Mouse (Mus musculus) lung, embryonic 16.5 days (tissue): ENCODE measurements around the gene Hpca. TPM values are rescaled to one million over a fixed set of nuclear protein-coding genes. Genes with fewer than 3 reads are reported as not detected.

ENCODE experiments used
- ATAC-seq: fragments of 200-750 bp; cut with Nextera tagmentation; 2 replicates; pipeline ENCODE4 v1.8.0; 2017; ENCODE audit warnings: low read depth, mild to moderate bottlenecking, moderate library complexity
- H3K27ac ChIP-seq: fragments of 300-500 bp; sonication (generic); 2 replicates; pipeline ENCODE4 v1.5.1; 2014; ENCODE audit warnings: mild to moderate bottlenecking, control low read depth, low read length
- H3K27me3 ChIP-seq: fragments of 300-500 bp; sonication (generic); 2 replicates; pipeline ENCODE4 v1.6.1; 2014; ENCODE audit warnings: low read depth, low read length, mixed read lengths; ENCODE audit not compliant: control insufficient read depth, insufficient read depth
- H3K36me3 ChIP-seq: fragments of 300-500 bp; sonication (generic); 2 replicates; pipeline ENCODE4 v1.6.1; 2014; ENCODE audit warnings: low read length; ENCODE audit not compliant: control insufficient read depth, insufficient read depth
- H3K4me1 ChIP-seq: fragments of 300-500 bp; sonication (generic); replicated peaks from 2 replicates; pipeline ENCODE4 v1.6.1; 2014; ENCODE audit warnings: low read length, mixed read lengths; ENCODE audit not compliant: control insufficient read depth, insufficient read depth
- H3K4me2 ChIP-seq: fragments of 300-500 bp; sonication (generic); 2 replicates; pipeline ENCODE4 v1.6.1; 2014; ENCODE audit warnings: low read depth, low read length, control low read depth
- H3K4me3 ChIP-seq: fragments of 300-500 bp; sonication (generic); 2 replicates; pipeline ENCODE4 v1.5.1; 2014; ENCODE audit warnings: mild to moderate bottlenecking, low read length, control low read depth
- H3K9ac ChIP-seq: fragments of 300-500 bp; sonication (generic); 2 replicates; pipeline ENCODE4 v1.6.1; 2014; ENCODE audit warnings: low read length, control low read depth
- H3K9me3 ChIP-seq: fragments of 300-500 bp; sonication (generic); 2 replicates; pipeline ENCODE4 v1.6.1; 2016; ENCODE audit warnings: low read length; ENCODE audit not compliant: control insufficient read depth
- WGBS: fragments of 180-500 bp; shearing (Covaris S2); extraction: QIAGEN DNeasy Blood & Tissue Kit; methylation state at CpG from one replicate; pipeline ENCODE4 v1.1.7; 2014; 5-methylcytosine and 5-hydroxymethylcytosine counted together
- polyA plus RNA-seq: library from polyadenylated mRNA; unstranded; fragments of >200 nt; fragmentation: Nextera tagmentation; extraction: Ambion mirVana; gene quantifications from 2 replicates; pipeline ENCODE4 v1.2.1, GENCODE M21; 2015

Gene Hpca
- polyA plus RNA-seq, 1 experiment from 2014 or later: 2.8 TPM

- Histone ChIP-seq H3K9me3 (no peaks in the 10 kb centered on the region; the same call in none of the 2 replicates), H3K4me2 (no peak overlapping the region), H3K27ac (no peak overlapping the region), H3K4me1 (peaks cover 14% of the 10 kb centered on the region), H3K27me3 (peaks cover 25% of the 10 kb centered on the region), H3K4me3 (no peak overlapping the region), H3K36me3 (no peaks in the 10 kb centered on the region), H3K9ac (no peak overlapping the region)
- ATAC-seq: no peak
- WGBS: 89% methylated on average over 8 of the region's 8 CpGs
These were observed 5.1 kb downstream of the Hpca start for GRCm38 (mm10) chr4:129116703-129117102.

DNA sequence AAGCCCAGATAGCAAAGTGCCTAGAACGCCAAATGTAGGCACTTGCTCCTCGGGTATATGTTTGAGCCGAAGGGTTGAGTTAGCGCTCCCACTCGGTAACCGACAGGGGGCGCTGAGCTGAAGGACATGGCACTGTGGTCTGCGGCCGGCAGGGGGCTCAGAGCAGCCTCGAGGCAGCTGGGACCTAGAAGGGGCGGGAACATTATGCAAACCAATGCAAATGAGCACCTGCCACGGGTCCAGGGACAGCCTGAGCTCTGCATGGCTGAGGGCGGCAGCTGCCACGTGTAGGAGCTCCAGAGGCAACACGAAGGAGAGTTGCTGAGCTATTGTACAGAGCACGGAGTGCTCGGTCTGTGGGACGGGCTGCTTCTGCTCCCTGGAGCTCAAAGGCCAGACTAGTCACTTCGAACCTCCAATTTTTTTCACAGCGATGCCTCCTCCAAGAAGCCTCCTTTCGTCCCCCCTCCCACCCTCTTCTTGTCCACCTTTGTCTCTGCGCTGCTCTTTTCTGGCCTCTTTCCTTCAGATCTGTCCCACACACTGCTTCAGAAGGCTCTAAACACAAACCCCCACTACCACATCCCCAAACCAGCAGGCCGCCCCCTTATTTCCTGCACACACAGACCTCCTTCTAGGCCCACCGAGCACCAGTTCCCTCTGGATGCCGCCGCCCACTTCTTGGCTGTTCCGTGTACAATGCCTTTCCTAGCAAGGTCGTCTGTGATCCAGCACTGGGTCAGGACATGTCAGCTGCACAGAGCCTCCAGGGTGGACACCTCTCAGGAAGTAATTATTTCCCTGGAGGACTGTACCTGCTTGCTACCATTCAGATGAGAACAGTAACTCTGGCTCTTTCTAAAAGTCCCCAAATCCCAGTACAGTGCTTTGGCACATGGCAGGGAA is 8.5 kb downstream of the Hpca start:
- 27% methylated on average over 28 of the region's 28 CpGs for WGBS
- Histone ChIP-seq H3K27ac (no peak overlapping the region), H3K9me3 (no peaks in the 10 kb centered on the region; the same call in none of the 2 replicates), H3K27me3 (no peaks in the 10 kb centered on the region; the same call in 1 of the 2 replicates), H3K4me3 (no peak overlapping the region), H3K36me3 (no peaks in the 10 kb centered on the region), H3K9ac (no peak overlapping the region), H3K4me1 (peaks cover 6% of the 10 kb centered on the region), H3K4me2 (no peak overlapping the region)
- ATAC-seq: peak; percentile 70

DNA sequence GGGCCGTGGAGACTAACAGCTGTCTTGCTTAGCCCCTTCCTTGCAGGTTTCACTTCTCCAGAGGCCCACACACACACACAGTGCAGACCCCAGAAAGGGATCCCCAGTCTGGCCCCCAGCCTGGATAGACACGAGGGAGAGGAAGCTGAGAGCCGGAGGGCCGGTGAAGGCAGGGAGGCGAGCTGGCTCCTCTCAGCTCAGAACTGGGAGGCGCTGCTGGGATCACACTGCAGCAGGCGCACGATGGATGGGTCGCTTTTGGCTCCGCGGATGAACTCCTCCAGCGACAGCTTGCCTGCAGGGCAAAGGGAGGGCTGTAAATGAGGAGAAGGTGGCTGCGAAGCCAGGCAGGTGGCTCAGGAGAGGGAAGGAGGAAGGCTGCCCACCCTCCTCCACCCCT is 9.6 kb downstream of the Hpca start:
- no peak overlapping the region for H3K4me3 ChIP-seq
- 29% methylated on average over 13 of the region's 13 CpGs for WGBS
- H3K27ac ChIP-seq: no peak overlapping the region
- H3K27me3 ChIP-seq: no peaks in the 10 kb centered on the region; the same call in 1 of the 2 replicates
- no peaks in the 10 kb centered on the region for H3K36me3 ChIP-seq
- peak; percentile 8; the same call in 1 of the 2 replicates for ATAC-seq
- no peaks in the 10 kb centered on the region; the same call in none of the 2 replicates for H3K9me3 ChIP-seq
- no peak overlapping the region for H3K9ac ChIP-seq
- H3K4me2 ChIP-seq: peak overlapping the region; percentile 32
- peaks cover 11% of the 10 kb centered on the region for H3K4me1 ChIP-seq

- WGBS: 46% methylated on average over 11 of the region's 11 CpGs
- no peaks in the 10 kb centered on the region; the same call in none of the 2 replicates for H3K9me3 ChIP-seq
- peaks cover 12% of the 10 kb centered on the region for H3K4me1 ChIP-seq
- no peak overlapping the region for H3K27ac ChIP-seq
- no peak for ATAC-seq
- H3K4me2 ChIP-seq: no peak overlapping the region
- H3K4me3 ChIP-seq: no peak overlapping the region
- no peaks in the 10 kb centered on the region for H3K36me3 ChIP-seq
- no peak overlapping the region for H3K9ac ChIP-seq
- no peaks in the 10 kb centered on the region; the same call in 1 of the 2 replicates for H3K27me3 ChIP-seq
These were observed 10.5 kb downstream of the Hpca start for GRCm38 (mm10) chr4:129111350-129111749.

DNA sequence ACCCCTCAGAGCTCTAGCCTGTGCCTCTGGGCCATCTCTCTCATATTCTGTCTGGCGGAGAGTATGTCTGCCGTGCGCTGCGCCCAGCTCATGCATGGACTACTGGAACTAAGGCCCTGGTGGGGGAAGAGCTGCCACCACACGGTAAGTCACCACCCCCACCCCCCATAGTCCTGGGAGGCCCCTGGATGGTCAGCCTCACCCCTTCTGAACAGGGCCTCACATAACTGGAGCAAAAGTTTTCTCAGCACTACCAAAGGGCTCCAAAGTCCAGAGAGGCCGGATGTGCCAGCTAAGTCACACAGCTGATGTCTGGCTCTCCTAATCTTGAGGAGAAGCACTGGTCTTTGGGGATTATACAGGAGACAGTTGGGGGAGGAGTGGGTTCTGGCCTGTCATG is 11.0 kb downstream of the Hpca start:
- Histone ChIP-seq H3K27ac (no peak overlapping the region), H3K4me1 (peaks cover 16% of the 10 kb centered on the region), H3K9me3 (no peaks in the 10 kb centered on the region; the same call in none of the 2 replicates), H3K4me2 (no peak overlapping the region), H3K9ac (no peak overlapping the region), H3K27me3 (peaks cover 4% of the 10 kb centered on the region; the same call in 1 of the 2 replicates), H3K36me3 (no peaks in the 10 kb centered on the region), H3K4me3 (no peak overlapping the region)
- no peak for ATAC-seq
- WGBS: 79% methylated on average over 6 of the region's 6 CpGs

DNA sequence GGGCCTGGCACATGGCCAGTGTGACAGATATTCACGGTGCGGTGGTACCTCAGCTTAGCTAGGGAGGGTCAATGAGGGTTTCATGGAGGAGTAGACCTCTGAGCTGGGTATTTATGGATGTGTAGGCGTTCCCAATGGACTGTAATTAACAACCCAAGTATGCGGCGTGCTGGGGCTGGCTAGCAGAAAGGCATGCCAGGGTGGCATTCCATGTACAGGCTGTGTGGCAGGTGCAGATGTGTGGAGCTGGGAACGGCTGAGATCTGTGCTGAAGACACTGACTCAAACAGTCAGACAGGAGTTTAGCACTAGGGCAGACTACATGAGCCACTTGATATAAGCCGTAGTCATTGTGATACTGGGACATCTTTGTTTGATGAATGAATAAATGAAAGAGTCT is 13.2 kb downstream of the Hpca start:
- Histone ChIP-seq H3K4me2 (no peak overlapping the region), H3K4me3 (no peak overlapping the region), H3K27me3 (peaks cover 15% of the 10 kb centered on the region), H3K4me1 (peaks cover 21% of the 10 kb centered on the region), H3K9ac (no peak overlapping the region), H3K27ac (no peak overlapping the region), H3K9me3 (no peaks in the 10 kb centered on the region; the same call in none of the 2 replicates), H3K36me3 (no peaks in the 10 kb centered on the region)
- WGBS: 82% methylated on average over 7 of the region's 7 CpGs
- ATAC-seq: no peak

- H3K4me3 ChIP-seq: no peak overlapping the region
- no peak overlapping the region for H3K4me2 ChIP-seq
- H3K9ac ChIP-seq: no peak overlapping the region
- H3K4me1 ChIP-seq: peaks cover 21% of the 10 kb centered on the region
- WGBS: 45% methylated on average over 10 of the region's 10 CpGs
- H3K27me3 ChIP-seq: peaks cover 15% of the 10 kb centered on the region
- ATAC-seq: no peak
- no peak overlapping the region for H3K27ac ChIP-seq
- H3K9me3 ChIP-seq: no peaks in the 10 kb centered on the region
- no peaks in the 10 kb centered on the region for H3K36me3 ChIP-seq
These were observed 14.4 kb downstream of the Hpca start for GRCm38 (mm10) chr4:129107348-129107899.

DNA sequence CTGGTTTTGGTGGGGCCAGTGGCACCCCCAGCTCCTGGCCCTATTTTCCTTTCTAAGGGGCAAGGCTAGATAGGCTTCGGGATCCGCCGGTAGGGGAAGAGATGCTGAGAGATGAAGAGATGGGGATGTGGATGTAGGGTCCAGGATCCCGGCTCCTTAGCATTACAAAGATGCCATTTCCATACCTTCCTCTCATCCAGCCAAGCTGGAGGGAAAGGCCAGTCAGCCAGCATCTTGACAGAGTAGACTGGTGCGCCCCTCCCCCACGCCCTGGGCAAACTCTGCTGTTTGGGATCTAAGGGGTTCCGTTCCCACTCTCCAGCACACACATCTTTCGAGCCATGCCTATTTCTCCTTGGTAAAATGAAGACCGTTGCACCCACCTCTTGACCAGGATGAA is 15.8 kb downstream of the Hpca start:
- 22% methylated on average over 9 of the region's 9 CpGs for WGBS
- Histone ChIP-seq H3K27me3 (peaks cover 15% of the 10 kb centered on the region), H3K4me1 (peaks cover 15% of the 10 kb centered on the region), H3K27ac (no peak overlapping the region), H3K9ac (peak overlapping the region; percentile 51), H3K4me3 (peak overlapping the region; percentile 44), H3K4me2 (peak overlapping the region; percentile 51), H3K9me3 (no peaks in the 10 kb centered on the region), H3K36me3 (no peaks in the 10 kb centered on the region)
- ATAC-seq: no peak

DNA sequence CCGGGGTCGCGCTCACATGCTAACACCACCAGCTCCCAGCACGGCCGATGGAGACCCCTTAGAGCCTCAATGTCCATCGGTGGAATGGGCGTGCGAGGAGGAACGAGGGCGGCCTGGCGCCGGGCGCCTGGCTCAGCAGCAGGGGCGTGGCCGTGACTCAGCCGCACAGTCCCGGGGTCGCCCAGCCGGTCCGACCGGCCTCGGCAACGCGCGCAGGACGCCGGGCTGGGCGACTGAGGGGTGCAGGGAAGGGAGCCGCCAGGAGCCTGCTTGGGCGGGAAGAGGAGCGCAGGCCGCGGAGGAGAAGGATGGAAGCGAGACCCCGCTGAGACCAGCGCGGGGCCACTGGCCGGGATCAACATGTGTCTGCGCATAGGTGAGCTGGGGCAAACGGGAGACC is 16.5 kb downstream of the Hpca start, which contains the start of gene Tmem54:
Tmem54 (plus strand) TSS at position 193 of the 400 bp plus-strand sequence.
- ATAC-seq: peak; percentile 86
- Histone ChIP-seq H3K9ac (peak within 1 kb of the TSS; percentile 51), H3K4me2 (peak within 1 kb of the TSS; percentile 51), H3K4me1 (peaks cover 15% of the 10 kb centered on the region), H3K27ac (no peak within 1 kb of the TSS), H3K27me3 (peaks cover 15% of the 10 kb centered on the region), H3K4me3 (peak within 1 kb of the TSS; percentile 44), H3K36me3 (no peaks in the 10 kb centered on the region), H3K9me3 (no peaks in the 10 kb centered on the region)
- 1% methylated on average over 38 of the region's 40 CpGs for WGBS
